In the genomic region with DNA sequence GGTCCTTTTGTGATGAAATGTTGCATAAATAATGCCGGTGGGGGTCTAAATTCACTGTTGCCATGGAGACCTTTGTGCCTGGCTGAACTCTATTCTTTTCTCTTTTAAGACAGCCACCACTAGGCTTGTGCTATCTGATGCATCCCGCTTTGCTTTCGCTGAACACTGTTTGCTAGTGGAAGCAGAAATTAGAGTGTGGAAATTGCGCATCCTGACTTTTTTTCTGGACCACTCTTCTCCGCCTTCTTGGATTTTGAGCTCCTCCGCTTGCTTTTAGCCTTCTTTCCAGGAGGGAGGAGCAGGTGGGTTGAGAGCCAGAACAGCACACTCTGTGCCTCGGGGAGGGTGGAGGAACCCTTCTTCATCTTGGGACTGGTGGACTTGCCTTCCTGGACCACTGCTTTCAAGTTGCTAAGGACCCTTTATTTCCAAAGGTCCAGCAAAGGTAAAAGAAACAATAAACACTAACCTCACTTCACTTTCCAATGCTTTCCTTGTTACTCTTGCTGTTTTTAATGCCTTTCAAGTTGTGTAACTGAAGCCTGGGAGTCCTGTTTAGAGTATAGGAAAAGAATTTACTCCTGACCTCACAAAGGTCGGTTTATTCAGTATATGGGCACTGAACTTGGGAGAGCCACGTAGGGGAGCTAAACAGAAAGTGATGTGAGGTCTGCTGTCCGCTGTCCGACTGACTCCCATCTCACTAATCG, we compare ENCODE assay signal across 12 mouse cellular contexts.
DNase-seq lines count a peak whose midpoint lies in the region; ATAC-seq lines count a peak whose summit lies in the region.
"Had no signal": no experiment of that assay in that cellular context is flagged by ENCODE, and none has a peak within 500 bp of the region (broad histone marks: within the 10 kb centered on the region; RNA-seq: fewer than 3 reads in every experiment).

No protein-coding gene starts in this region.

- ATAC-seq in forebrain, embryonic 16.5 days: peak; percentile 87

- H3K27ac ChIP-seq in forebrain, embryonic 16.5 days (ENCODE audit: low read length): peak overlapping the region; percentile 72
- peak overlapping the region; percentile 89 for H3K27ac ChIP-seq in midbrain, embryonic 10.5 days (replicated peaks)
- H3K27ac ChIP-seq: lung, embryonic 15.5 days had no signal

- no peaks in the 10 kb centered on the region for H3K36me3 ChIP-seq in forebrain, embryonic 16.5 days (ENCODE audit: control insufficient read depth, insufficient read depth)
- no peaks in the 10 kb centered on the region for H3K36me3 ChIP-seq in midbrain, embryonic 10.5 days
- H3K36me3 ChIP-seq: lung, embryonic 15.5 days had no signal

- peak overlapping the region; percentile 52 for H3K4me2 ChIP-seq in forebrain, embryonic 16.5 days (ENCODE audit: low read length)
- H3K4me2 ChIP-seq: lung, embryonic 15.5 days had no signal

- peaks cover 31% of the 10 kb centered on the region for H3K4me1 ChIP-seq in forebrain, embryonic 16.5 days (replicated peaks; ENCODE audit: control insufficient read depth, insufficient read depth, low read length)
- peaks cover 37% of the 10 kb centered on the region for H3K4me1 ChIP-seq in midbrain, embryonic 10.5 days
- H3K4me1 ChIP-seq: lung, embryonic 15.5 days had no signal

- H3K27me3 ChIP-seq in forebrain, embryonic 16.5 days (replicated peaks; ENCODE audit: control insufficient read depth, insufficient read depth, low read length): no peaks in the 10 kb centered on the region
- peaks cover 16% of the 10 kb centered on the region; the same call in 1 of the 2 replicates for H3K27me3 ChIP-seq in midbrain, embryonic 10.5 days (ENCODE audit: low read depth, poor library complexity, severe bottlenecking)
- H3K27me3 ChIP-seq: CH12.LX; lung, embryonic 15.5 days had no signal

- peak; percentile 44 to 57 for DNase-seq in right cerebral cortex, postnatal 10 days (ENCODE audit: low spot score in 2 of 2)
- DNase-seq in right cerebral cortex, adult 2 months (ENCODE audit: low spot score in 2 of 2): no peak
- DNase-seq in midbrain, embryonic 10.5 days (ENCODE audit: low spot score): peak; percentile 65
- peak; percentile 5 to 42 for DNase-seq in right cerebral cortex, postnatal 36 days (ENCODE audit: low spot score in 2 of 2)
- DNase-seq in adrenal gland, adult 8-10 months: no peak
- no peak for DNase-seq in thymus, postnatal 14 days
- DNase-seq in cerebellum, adult 11 months: no peak
- DNase-seq: heart, postnatal 36 days; thymus, postnatal 25 days had no signal

- peak overlapping the region; percentile 44 for H3K4me3 ChIP-seq in forebrain, embryonic 16.5 days (replicated peaks; ENCODE audit: low read length)
- peak overlapping the region; percentile 58 for H3K4me3 ChIP-seq in midbrain, embryonic 10.5 days
- H3K4me3 ChIP-seq: lung, embryonic 15.5 days had no signal

- no peaks in the 10 kb centered on the region for H3K9me3 ChIP-seq in forebrain, embryonic 16.5 days (ENCODE audit: control insufficient read depth, low read length)
- no peaks in the 10 kb centered on the region for H3K9me3 ChIP-seq in midbrain, embryonic 10.5 days (replicated peaks)
- H3K9me3 ChIP-seq: lung, embryonic 15.5 days had no signal

- 6% methylated on average over 12 of the region's 12 CpGs for WGBS in forebrain, embryonic 16.5 days
- 19% methylated on average over 12 of the region's 12 CpGs for WGBS in midbrain, embryonic 10.5 days

- peak overlapping the region; percentile 57 for H3K9ac ChIP-seq in forebrain, embryonic 16.5 days (replicated peaks; ENCODE audit: low read depth, low read length)
- H3K9ac ChIP-seq: lung, embryonic 15.5 days had no signal

Comparison
In these comparisons a context has a peak if more than half of its experiments do, and no peak if none do; other contexts are left out.
1. DNase-seq: peak in right cerebral cortex, postnatal 10 days (2 of 2), midbrain, embryonic 10.5 days (single experiment) and right cerebral cortex, postnatal 36 days (2 of 2); none in right cerebral cortex, adult 2 months (0 of 2), adrenal gland, adult 8-10 months (single experiment), thymus, postnatal 14 days (single experiment) and cerebellum, adult 11 months (single experiment).